Mouse (Mus musculus): ENCODE measurements around the gene Poln.

- no peak for TF ChIP-seq CTCF (IDR thresholded peaks at IDR 0.05; ENCODE audit: insufficient read depth, low read depth, low read length)
- no peak for TF ChIP-seq POLR2A (IDR thresholded peaks at IDR 0.05; ENCODE audit: insufficient read depth, low read depth, low read length)
Observed at GRCm38 (mm10) chr5:34001401-34001800, 167.8 kb downstream of the Poln start.
